9 mouse cellular contexts compared by ENCODE assay signal in genomic region chr2:168726007-168726406, GRCm38 (mm10). TPM values are rescaled to one million over a fixed set of nuclear protein-coding genes. Genes with fewer than 3 reads are reported as not detected.
DNase-seq lines count a peak whose midpoint lies in the region; ATAC-seq and TF ChIP-seq lines count a peak whose summit lies in the region.
"Had no signal": no experiment of that assay in that cellular context is flagged by ENCODE, and none has a peak within 500 bp of the region (broad histone marks: within the 10 kb centered on the region; RNA-seq: fewer than 3 reads in every experiment).

No protein-coding gene starts in this region.

- H3K27ac ChIP-seq in forebrain, embryonic 10.5 days, result 0 out of 2 replicates have a peak overlapping the region, but pooled peaks have one; percentile 25
- H3K27ac ChIP-seq in intestine, postnatal 0 days (ENCODE audit: low read depth, low read length), result 0 out of 2 replicates have a peak overlapping the region, but pooled peaks have one; percentile 9
- no peak overlapping the region for H3K27ac ChIP-seq in liver, embryonic 15.5 days (replicated peaks)

- no peak for TF ChIP-seq CTCF in intestine, postnatal 0 days (IDR thresholded peaks at IDR 0.05; ENCODE audit: low read depth)

- no peaks in the 10 kb centered on the region for H3K27me3 ChIP-seq in forebrain, embryonic 10.5 days (ENCODE audit: poor library complexity, severe bottlenecking)
- H3K27me3 ChIP-seq in intestine, postnatal 0 days (replicated peaks; ENCODE audit: control insufficient read depth, insufficient read depth, low read length), result no peaks in the 10 kb centered on the region
- no peaks in the 10 kb centered on the region for H3K27me3 ChIP-seq in liver, embryonic 15.5 days

- 66% methylated on average over 6 of the region's 6 CpGs for WGBS in forebrain, embryonic 10.5 days
- WGBS in intestine, postnatal 0 days, result 24% methylated on average over 6 of the region's 6 CpGs
- 63% methylated on average over 6 of the region's 6 CpGs for WGBS in liver, embryonic 15.5 days (ENCODE audit: insufficient replicate concordance)

- no peak overlapping the region for H3K9ac ChIP-seq in intestine, postnatal 0 days (ENCODE audit: low read depth, low read length)
- H3K9ac ChIP-seq in liver, embryonic 15.5 days, result no peak overlapping the region

- DNase-seq in ovary, postnatal 36 days (ENCODE audit: low spot score), result peak; percentile 74
- no peak for DNase-seq in ovary, postnatal 10 days (ENCODE audit: low spot score)
- peak; percentile 59 for DNase-seq in forebrain, embryonic 10.5 days (ENCODE audit: extremely low spot score, low spot score)
- peak; percentile 91 for DNase-seq in retina, postnatal 1 day
- no peak for DNase-seq in cerebellum, adult 8-10 months

- peaks cover 31% of the 10 kb centered on the region for H3K4me1 ChIP-seq in forebrain, embryonic 10.5 days
- peaks cover 5% of the 10 kb centered on the region; the same call in 1 of the 2 replicates for H3K4me1 ChIP-seq in intestine, postnatal 0 days (replicated peaks; ENCODE audit: control insufficient read depth, insufficient read depth, low read length)
- H3K4me1 ChIP-seq in liver, embryonic 15.5 days (replicated peaks), result no peaks in the 10 kb centered on the region

- H3K36me3 ChIP-seq in forebrain, embryonic 10.5 days (replicated peaks), result no peaks in the 10 kb centered on the region
- H3K36me3 ChIP-seq in intestine, postnatal 0 days (ENCODE audit: control insufficient read depth, insufficient read depth), result no peaks in the 10 kb centered on the region
- no peaks in the 10 kb centered on the region for H3K36me3 ChIP-seq in liver, embryonic 15.5 days (replicated peaks)

- H3K9me3 ChIP-seq in forebrain, embryonic 10.5 days, result no peaks in the 10 kb centered on the region
- no peaks in the 10 kb centered on the region for H3K9me3 ChIP-seq in intestine, postnatal 0 days (ENCODE audit: control insufficient read depth)
- no peaks in the 10 kb centered on the region for H3K9me3 ChIP-seq in liver, embryonic 15.5 days (replicated peaks)

- ATAC-seq in intestine, postnatal 0 days, result peak; percentile 63
- ATAC-seq in liver, embryonic 15.5 days (ENCODE audit: insufficient read depth), result peak; percentile 48
- no peak for ATAC-seq in cerebellum, adult (ENCODE audit: insufficient number of reproducible peaks, low FRiP score, low TSS enrichment)

- H3K4me3 ChIP-seq in forebrain, embryonic 10.5 days, result no peak overlapping the region
- H3K4me3 ChIP-seq in intestine, postnatal 0 days (ENCODE audit: low read depth, low read length), result no peak overlapping the region
- no peak overlapping the region for H3K4me3 ChIP-seq in liver, embryonic 15.5 days (replicated peaks)
- H3K4me3 ChIP-seq: erythroblast, embryonic 14.5 days had no signal

- H3K4me2 ChIP-seq in intestine, postnatal 0 days (replicated peaks; ENCODE audit: low read depth), result peak overlapping the region; percentile 49
- no peak overlapping the region for H3K4me2 ChIP-seq in liver, embryonic 15.5 days

RNA-seq across cellular contexts. Expression of gene Atp9a, which starts 16.2 kb away (rescaled TPM):
- 8.7 and 9.0 TPM in 2 replicates for polyA plus RNA-seq in forebrain, embryonic 10.5 days (2016; fragmentation: Nextera tagmentation; extraction: Ambion mirVana)
- polyA plus RNA-seq in intestine, postnatal 0 days (2015; fragmentation: Nextera tagmentation; extraction: Ambion mirVana), result 34.0 and 36.7 TPM in 2 replicates
- polyA plus RNA-seq in liver, embryonic 15.5 days (2015; fragmentation: Nextera tagmentation; extraction: Ambion mirVana), result 3.3 and 4.2 TPM in 2 replicates

RNA-seq across cellular contexts. Expression of gene Sall4, which starts 41.7 kb away (rescaled TPM):
- polyA plus RNA-seq in forebrain, embryonic 10.5 days (2016; fragmentation: Nextera tagmentation; extraction: Ambion mirVana), result 35.3 and 39.1 TPM in 2 replicates
- 0.08 and 0.55 TPM in 2 replicates for polyA plus RNA-seq in intestine, postnatal 0 days (2015; fragmentation: Nextera tagmentation; extraction: Ambion mirVana)
- 3.6 and 3.9 TPM in 2 replicates for polyA plus RNA-seq in liver, embryonic 15.5 days (2015; fragmentation: Nextera tagmentation; extraction: Ambion mirVana)

Comparison
In these comparisons a context has a peak if more than half of its experiments do, and no peak if none do; other contexts are left out.
1. DNase-seq: peak in ovary, postnatal 36 days (single experiment), forebrain, embryonic 10.5 days (single experiment) and retina, postnatal 1 day (single experiment); none in ovary, postnatal 10 days (single experiment) and cerebellum, adult 8-10 months (single experiment).